Mouse (Mus musculus) gonadal fat pad, adult 2 months (tissue): Measurements from ENCODE around the gene Olfr1225. TPM values are rescaled to one million over a fixed set of nuclear protein-coding genes. Genes with fewer than 3 reads are reported as not detected.
"Not testable (repeated sequence)": the region's sequence is repeated elsewhere in the genome, so short reads cannot be mapped to it uniquely, and the experiment has no call there.

Source experiments
- DNase-seq: peaks from one replicate; pipeline ENCODE4 v3.0.0-alpha.2; 2012; ENCODE audit warnings: low read depth
- polyA plus RNA-seq: library from polyadenylated mRNA; depleted of rRNA; stranded (reverse); fragments of >200 nt; gene quantifications from 2 replicates; pipeline ENCODE4 v1.2.3, GENCODE M21; 2012; rRNA removed

The Olfr1225 gene
- polyA plus RNA-seq: not detected in 2 replicates

DNA sequence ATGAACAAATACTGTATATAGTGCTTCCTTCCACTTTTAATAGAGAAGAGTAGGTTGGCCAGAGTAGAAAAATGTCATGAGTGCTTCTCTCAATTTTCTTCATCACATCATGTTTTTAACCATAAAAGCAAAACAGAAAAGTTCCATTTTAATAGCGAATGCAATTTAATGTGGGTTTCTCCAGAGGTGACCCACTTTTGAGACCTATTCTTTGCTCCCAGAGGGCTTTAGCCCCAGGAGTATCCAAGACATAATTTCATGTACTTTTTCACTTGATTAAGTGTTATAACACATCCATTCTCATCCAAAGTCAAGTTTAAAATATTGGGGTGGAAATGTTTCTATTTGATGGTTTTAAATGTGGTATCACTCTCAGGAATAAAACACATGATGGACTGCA is at the start of gene Olfr1225:
Gene Olfr1225 (minus strand): TSS at position 101 of the 400 bp plus-strand sequence.
- no peak for DNase-seq

DNA sequence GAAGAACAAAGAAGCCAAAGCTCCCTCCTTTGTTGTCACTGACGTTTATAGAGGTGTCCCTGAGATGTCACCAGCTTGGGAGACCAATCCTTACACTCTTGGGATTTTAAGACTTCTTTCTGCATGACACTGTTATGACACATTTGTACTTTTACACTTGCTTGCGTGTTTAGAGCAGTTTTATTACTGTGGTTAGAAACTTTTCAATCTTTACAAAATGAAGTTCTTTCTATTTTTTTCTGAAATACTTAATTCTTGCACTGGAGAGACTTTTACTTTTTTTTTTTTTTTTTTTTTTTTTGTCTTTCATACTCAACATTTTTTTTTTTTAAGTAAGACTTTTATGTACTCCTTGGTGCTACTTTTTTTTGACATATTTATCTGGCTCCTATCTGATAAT is 25.5 kb upstream of the Olfr1225 start, which contains the start of gene Olfr1226:
Gene Olfr1226 (minus strand): TSS at position 101 of the 400 bp plus-strand sequence.
- DNase-seq: no peak

DNA sequence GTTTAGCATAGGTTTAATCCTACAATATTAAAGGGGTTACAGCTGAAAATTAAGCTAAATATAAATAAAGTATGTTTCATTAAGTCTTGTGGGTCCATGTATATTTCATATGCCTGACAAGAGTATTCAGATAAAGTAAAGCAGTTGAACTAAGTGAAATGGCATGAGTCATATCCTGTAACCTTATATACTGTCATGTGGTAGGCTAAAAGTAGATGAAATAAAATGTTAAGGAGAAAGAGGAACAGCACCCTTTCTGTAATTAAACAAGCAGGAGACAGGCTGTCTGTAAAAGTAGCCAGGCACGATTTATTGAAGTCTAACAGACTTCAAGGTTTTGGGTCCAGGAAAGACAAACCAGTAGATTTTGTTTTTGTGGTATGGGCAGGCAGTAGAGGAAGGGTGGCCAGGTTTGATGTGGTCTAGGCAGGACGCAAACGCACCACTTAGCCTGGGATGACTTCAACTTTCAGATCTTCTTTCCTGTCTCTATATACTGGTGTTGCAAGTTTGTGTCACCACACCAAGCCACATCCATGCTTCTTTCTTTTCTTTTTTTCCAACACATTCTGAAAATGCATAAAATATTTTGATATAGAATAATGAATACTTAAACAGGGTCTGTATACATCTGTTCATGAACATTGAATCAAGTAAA is 22.0 kb upstream of the Olfr1225 start:
- no peak for DNase-seq

DNA sequence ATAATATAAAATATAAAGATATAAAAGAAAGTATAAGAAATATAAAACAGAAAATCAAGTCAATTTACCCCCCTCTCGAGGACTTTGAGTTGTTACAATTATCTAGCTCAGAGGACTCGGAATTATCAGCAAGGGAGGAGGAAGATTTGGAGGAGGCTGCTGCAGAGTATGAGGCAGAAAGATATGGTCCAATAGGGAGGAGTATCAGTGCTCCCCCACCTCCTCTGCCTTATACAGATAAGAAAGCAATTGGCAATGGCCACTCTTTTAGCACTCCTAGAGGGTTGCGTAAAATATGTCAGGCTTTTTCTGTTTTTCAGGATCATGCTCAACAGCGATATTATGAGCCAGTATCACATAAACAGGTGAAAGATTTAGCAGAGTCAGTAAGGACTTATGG is 9.8 kb downstream of the Olfr1225 start:
- DNase-seq: not testable (repeated sequence)

DNA sequence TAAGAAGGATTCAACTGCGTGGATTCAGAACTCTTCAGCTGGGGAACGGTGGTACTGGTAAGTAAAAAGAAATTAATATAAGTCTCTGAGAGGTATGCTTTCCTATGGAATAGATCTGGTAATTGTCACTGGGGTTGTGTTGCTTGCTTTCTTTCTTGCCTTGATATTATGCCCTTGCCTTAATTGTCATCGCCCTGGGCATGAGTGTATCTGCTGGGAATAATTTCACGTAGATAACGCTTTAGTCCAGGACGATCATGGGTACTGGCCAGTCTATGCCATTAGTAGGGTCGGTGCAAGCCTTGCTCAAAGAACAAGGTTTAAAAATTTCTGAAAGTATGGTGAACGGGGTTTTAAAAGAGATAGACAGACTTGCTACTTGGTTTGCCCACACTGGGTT is 10.5 kb downstream of the Olfr1225 start, which contains the start of gene Olfr1224-ps1:
Gene Olfr1224-ps1 (minus strand): TSS at position 101 of the 400 bp plus-strand sequence.
- not testable (repeated sequence) for DNase-seq

DNA sequence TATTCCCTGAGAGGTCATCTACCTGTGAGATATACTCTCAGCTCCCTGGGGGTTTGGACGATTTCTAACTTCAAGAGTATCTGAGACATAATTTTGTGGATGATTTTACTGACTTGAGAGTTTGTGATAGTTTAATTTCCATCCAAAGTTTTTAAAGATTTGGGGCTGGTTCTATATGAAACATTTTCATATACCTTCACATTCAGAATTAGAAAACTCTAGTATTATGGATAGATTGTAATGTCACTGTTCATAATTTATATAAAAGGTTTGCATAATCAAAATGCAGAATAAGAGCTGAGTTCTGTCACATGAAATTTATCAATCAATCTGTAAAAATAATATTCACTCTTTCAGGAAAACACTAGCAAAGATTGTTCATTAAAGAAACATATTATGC is 23.0 kb downstream of the Olfr1225 start, which contains the start of gene Olfr1223:
Gene Olfr1223 (minus strand): TSS at position 101 of the 400 bp plus-strand sequence.
- DNase-seq: no peak

DNA sequence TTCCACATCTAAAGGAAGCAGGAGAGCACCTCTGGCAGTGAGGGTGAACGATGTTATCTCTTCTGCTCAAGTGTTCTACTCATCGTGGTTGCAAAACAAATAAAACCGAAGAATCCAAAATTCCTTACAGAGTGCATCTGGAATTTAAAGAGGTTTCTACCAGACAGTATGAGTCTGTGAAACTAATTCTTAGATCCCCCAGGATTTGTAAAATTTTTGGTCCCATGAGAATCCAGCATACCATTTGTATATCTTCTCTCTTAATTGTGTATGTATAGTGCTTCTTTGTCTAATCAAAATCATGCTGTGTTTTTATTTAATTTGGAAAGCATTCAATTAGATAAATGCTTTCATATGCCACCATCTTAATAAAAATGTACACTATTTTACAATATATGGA is 41.5 kb downstream of the Olfr1225 start, which contains the start of gene Olfr1222:
Gene Olfr1222 (minus strand): TSS at position 101 of the 400 bp plus-strand sequence.
- no peak for DNase-seq

Other genes with a start within 250 kb of the Olfr1225 start
- gene Olfr1211, start 236.6 kb downstream of the Olfr1225 start, polyA plus RNA-seq: not detected in 2 replicates
- not detected in 2 replicates for gene Olfr1212, start 220.7 kb downstream of the Olfr1225 start, polyA plus RNA-seq
- not detected in 2 replicates for gene Gm13762, start 194.4 kb downstream of the Olfr1225 start, polyA plus RNA-seq
- gene Olfr1214, start 182.0 kb downstream of the Olfr1225 start, polyA plus RNA-seq: not detected in 2 replicates
- gene Olfr1215, start 167.7 kb downstream of the Olfr1225 start, polyA plus RNA-seq: not detected in 2 replicates
- gene Olfr1216, start 156.3 kb downstream of the Olfr1225 start, polyA plus RNA-seq: not detected in 2 replicates
- not detected in 2 replicates for gene Olfr1217, start 142.6 kb downstream of the Olfr1225 start, polyA plus RNA-seq
- gene Olfr1218, start 113.5 kb downstream of the Olfr1225 start, polyA plus RNA-seq: not detected in 2 replicates
- gene Olfr1219, start 91.2 kb downstream of the Olfr1225 start, polyA plus RNA-seq: not detected in 2 replicates
- not detected in 2 replicates for gene Olfr1220, start 67.8 kb downstream of the Olfr1225 start, polyA plus RNA-seq
- not detected in 2 replicates for gene Olfr1221, start 57.4 kb downstream of the Olfr1225 start, polyA plus RNA-seq
- gene Olfr1222, start 41.6 kb downstream of the Olfr1225 start, polyA plus RNA-seq: not detected in 2 replicates
- not detected in 2 replicates for gene Olfr1223, start 23.1 kb downstream of the Olfr1225 start, polyA plus RNA-seq
- gene Olfr1224-ps1, start 10.6 kb downstream of the Olfr1225 start, polyA plus RNA-seq: not detected in 2 replicates
- not detected in 2 replicates for gene Olfr1226, start 25.4 kb upstream of the Olfr1225 start, polyA plus RNA-seq
- gene Olfr1228, start 79.4 kb upstream of the Olfr1225 start, polyA plus RNA-seq: not detected in 2 replicates
- gene Olfr1229, start 113.3 kb upstream of the Olfr1225 start, polyA plus RNA-seq: not detected in 2 replicates
- gene Olfr1230, start 122.6 kb upstream of the Olfr1225 start, polyA plus RNA-seq: not detected in 2 replicates
- not detected in 2 replicates for gene Olfr1231, start 132.4 kb upstream of the Olfr1225 start, polyA plus RNA-seq
- not detected in 2 replicates for gene Olfr1232, start 155.0 kb upstream of the Olfr1225 start, polyA plus RNA-seq
- not detected in 2 replicates for gene Olfr1233, start 167.7 kb upstream of the Olfr1225 start, polyA plus RNA-seq
- gene Olfr1234, start 190.2 kb upstream of the Olfr1225 start, polyA plus RNA-seq: not detected in 2 replicates
- not detected in 2 replicates for gene Olfr1238, start 235.0 kb upstream of the Olfr1225 start, polyA plus RNA-seq
- not detected in 2 replicates for gene Olfr1239, start 245.7 kb upstream of the Olfr1225 start, polyA plus RNA-seq